Mouse (Mus musculus) kidney, adult 2 months (tissue): ENCODE measurements around the gene Nt5c2. TPM values are rescaled to one million over a fixed set of nuclear protein-coding genes. Genes with fewer than 3 reads are reported as not detected.

Experiments
- DNase-seq: peaks from one replicate; pipeline ENCODE4 v3.0.0; 2021
- H3K27ac ChIP-seq: fragments of 200-500 bp; 2 replicates; pipeline ENCODE4 v1.5.1; 2012; ENCODE audit warnings: low read depth, low read length, control low read depth, inconsistent platforms; ENCODE audit not compliant: insufficient read depth
- H3K27me3 ChIP-seq: fragments of 200-500 bp; replicated peaks from 2 replicates; pipeline ENCODE4 v1.6.1; 2012; ENCODE audit warnings: mild to moderate bottlenecking, moderate library complexity, low read length, inconsistent platforms; ENCODE audit not compliant: control insufficient read depth, insufficient read depth
- H3K36me3 ChIP-seq: fragments of 200-500 bp; 2 replicates; pipeline ENCODE4 v1.6.1; 2012; ENCODE audit warnings: mild to moderate bottlenecking, moderate library complexity, low read length, inconsistent platforms; ENCODE audit not compliant: control insufficient read depth, insufficient read depth
- H3K4me1 ChIP-seq: fragments of 200-500 bp; 2 replicates; pipeline ENCODE4 v1.6.1; 2011; ENCODE audit warnings: low read length; ENCODE audit not compliant: control insufficient read depth, insufficient read depth
- H3K4me3 ChIP-seq: fragments of 200-500 bp; 2 replicates; pipeline ENCODE4 v1.5.1; 2011; ENCODE audit warnings: mild to moderate bottlenecking, low read depth, low read length, control low read depth; ENCODE audit not compliant: insufficient read depth
- CTCF ChIP-seq: fragments of 200-500 bp; conservative IDR thresholded peaks from 2 replicates; pipeline ENCODE4 v1.5.1; 2011; ENCODE audit warnings: low read depth, mild to moderate bottlenecking, control low read depth, low read length, moderate library complexity, mixed read lengths; ENCODE audit not compliant: insufficient read depth, insufficient read length
- POLR2A ChIP-seq: fragments of 200-500 bp; IDR thresholded peaks from one replicate; pipeline ENCODE4 v1.6.1; 2011; ENCODE audit warnings: low read depth, low read length, control low read depth
- WGBS: fragments of 180-500 bp; shearing (Covaris S2); methylation state at CpG from one replicate; pipeline ENCODE4 v1.1.7; 2018; 5-methylcytosine and 5-hydroxymethylcytosine counted together
- polyA plus RNA-seq: library from polyadenylated mRNA; depleted of rRNA; stranded (reverse); fragments of >200 nt; gene quantifications from 2 replicates; pipeline ENCODE4 v1.2.3, GENCODE M21; 2012

Nt5c2 gene
- polyA plus RNA-seq, 1 experiment, result 36.3 TPM

DNA sequence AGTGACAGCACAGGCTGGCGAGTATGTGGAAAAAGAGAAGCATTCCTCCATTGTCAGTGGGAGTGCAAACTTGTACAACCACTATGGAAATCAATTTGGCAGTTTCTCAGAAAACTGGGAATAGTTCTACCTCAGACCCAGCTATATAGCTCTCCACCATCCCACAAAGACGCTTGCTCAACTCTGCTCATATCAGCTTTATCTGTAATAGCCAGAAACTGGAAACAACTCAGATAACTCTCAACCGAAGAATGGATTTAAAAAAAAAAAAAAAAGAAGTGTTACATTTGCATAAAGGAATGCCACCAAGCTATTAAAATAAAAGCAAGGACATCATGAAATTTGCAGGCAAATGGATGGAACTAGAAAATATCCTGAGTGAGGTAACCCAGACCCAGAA is 103.5 kb downstream of the Nt5c2 start:
- Histone ChIP-seq H3K4me3 (no peak overlapping the region), H3K36me3 (no peaks in the 10 kb centered on the region), H3K27ac (no peak overlapping the region), H3K27me3 (no peaks in the 10 kb centered on the region), H3K4me1 (peaks cover 30% of the 10 kb centered on the region)
- TF ChIP-seq POLR2A (no peak), CTCF (no peak)
- WGBS, result 78% methylated on average over 3 of the region's 3 CpGs
- no peak for DNase-seq

DNA sequence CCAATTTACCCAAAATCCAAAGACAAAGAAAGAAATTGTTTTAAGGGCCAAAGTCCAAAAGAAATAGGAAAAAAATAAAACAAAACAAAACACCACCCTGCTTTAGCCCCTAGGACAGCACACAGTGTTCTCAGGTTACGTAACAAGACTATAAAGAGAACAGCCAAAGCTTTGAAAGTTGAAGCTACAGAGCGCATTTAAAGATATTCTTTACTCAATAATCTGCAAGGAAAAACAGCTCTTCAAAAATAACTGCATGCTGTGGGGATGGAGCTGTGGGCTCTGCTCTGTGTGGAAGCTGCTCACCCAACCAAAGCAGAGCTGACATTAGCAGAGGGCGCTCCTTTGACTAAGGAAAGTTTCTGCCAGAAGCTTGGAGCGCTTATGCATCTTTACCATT is 106.0 kb downstream of the Nt5c2 start:
- no peaks in the 10 kb centered on the region for H3K36me3 ChIP-seq
- H3K4me3 ChIP-seq, result no peak overlapping the region
- H3K4me1 ChIP-seq, result peaks cover 27% of the 10 kb centered on the region
- no peaks in the 10 kb centered on the region for H3K27me3 ChIP-seq
- no peak for TF ChIP-seq POLR2A
- TF ChIP-seq CTCF, result no peak
- DNase-seq, result peak; percentile 60
- peak overlapping the region; percentile 88 for H3K27ac ChIP-seq
- 32% methylated on average over 4 of the region's 4 CpGs for WGBS

DNA sequence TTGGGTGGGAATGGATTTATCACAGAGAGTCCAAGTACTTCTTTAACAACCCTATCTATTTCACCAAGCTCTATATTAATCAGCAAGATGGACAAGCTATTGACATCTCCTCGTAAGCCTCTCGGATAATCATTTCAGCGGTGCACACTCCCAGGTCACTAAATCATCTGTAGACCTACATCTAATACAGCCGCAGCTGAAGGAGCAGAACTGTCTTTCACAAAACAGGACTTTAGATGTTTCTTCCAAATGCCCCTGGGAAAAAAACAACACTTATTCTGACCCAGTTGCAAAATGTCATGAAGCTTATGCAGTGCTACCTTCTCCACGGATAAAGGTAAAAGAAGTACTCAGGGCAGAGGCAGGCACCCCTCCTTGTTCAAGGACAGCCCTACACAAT is 106.7 kb downstream of the Nt5c2 start:
- TF ChIP-seq POLR2A (no peak), CTCF (no peak)
- H3K27me3 ChIP-seq, result no peaks in the 10 kb centered on the region
- DNase-seq, result no peak
- 77% methylated on average over 5 of the region's 5 CpGs for WGBS
- H3K27ac ChIP-seq, result peak overlapping the region; percentile 63; the same call in 1 of the 2 replicates
- H3K36me3 ChIP-seq, result no peaks in the 10 kb centered on the region
- no peak overlapping the region for H3K4me3 ChIP-seq
- H3K4me1 ChIP-seq, result peaks cover 23% of the 10 kb centered on the region

- 69% methylated on average over 4 of the region's 4 CpGs for WGBS
- DNase-seq, result peak; percentile 54
- Histone ChIP-seq H3K4me1 (peaks cover 18% of the 10 kb centered on the region), H3K36me3 (no peaks in the 10 kb centered on the region), H3K27me3 (no peaks in the 10 kb centered on the region), H3K27ac (peak overlapping the region; percentile 20; the same call in 1 of the 2 replicates), H3K4me3 (no peak overlapping the region)
- TF ChIP-seq CTCF, result no peak
- TF ChIP-seq POLR2A, result no peak
Observed at GRCm38 (mm10) chr19:46905971-46906370, 109.0 kb downstream of the Nt5c2 start.

DNA sequence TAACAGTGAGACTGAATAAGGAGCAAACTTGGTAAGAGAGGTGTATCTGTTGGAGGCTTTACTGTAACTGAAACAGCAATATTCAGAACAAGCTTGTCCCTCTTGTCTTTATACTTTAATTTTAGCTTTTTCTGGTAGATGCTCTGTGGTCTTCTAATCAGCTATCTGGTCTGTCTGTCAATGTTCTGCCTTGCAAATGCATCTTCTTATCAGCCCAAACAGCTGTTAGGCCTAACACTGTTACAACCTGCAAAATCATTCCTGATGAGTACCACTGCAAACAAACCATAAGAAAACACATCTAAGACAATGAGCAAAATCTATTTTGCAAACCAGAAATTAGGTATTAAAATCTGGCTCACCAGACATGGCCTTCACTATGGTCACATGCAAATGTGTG is 109.6 kb downstream of the Nt5c2 start:
- no peak overlapping the region for H3K4me3 ChIP-seq
- no peak for DNase-seq

GRCm38 (mm10) chr19:46904907-46905306 is 110.0 kb downstream of the Nt5c2 start:
- no peak for TF ChIP-seq POLR2A
- TF ChIP-seq CTCF, result no peak
- Histone ChIP-seq H3K27me3 (no peaks in the 10 kb centered on the region), H3K4me3 (no peak overlapping the region), H3K4me1 (peaks cover 17% of the 10 kb centered on the region), H3K36me3 (no peaks in the 10 kb centered on the region), H3K27ac (no peak overlapping the region)
- 100% methylated on average over 1 of the region's 1 CpGs for WGBS
- no peak for DNase-seq

More for the DNA sequence above, 109.6 kb downstream of the Nt5c2 start:
- H3K27ac ChIP-seq, result no peak overlapping the region
- no peaks in the 10 kb centered on the region for H3K36me3 ChIP-seq
- H3K4me1 ChIP-seq, result peaks cover 15% of the 10 kb centered on the region
- no peaks in the 10 kb centered on the region for H3K27me3 ChIP-seq
- TF ChIP-seq CTCF (no peak), POLR2A (no peak)

DNA sequence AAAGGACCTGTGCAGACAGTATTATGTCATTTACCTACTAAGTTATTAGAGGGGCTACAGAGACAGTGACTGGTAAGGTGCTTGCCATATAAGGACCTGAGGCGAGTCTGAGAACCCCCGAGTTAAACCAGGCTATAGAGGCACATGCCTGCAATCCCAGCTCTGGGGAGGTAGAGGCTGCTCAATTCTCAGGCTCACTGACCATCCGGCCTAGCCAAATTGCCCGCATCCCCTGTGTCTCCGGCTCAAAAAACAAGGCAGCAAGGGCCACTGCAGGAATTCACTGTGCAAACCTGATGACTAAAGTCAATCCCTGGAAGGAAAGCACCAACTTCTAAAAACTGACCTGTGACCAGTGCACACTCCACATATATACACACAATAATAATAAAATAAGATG is 111.6 kb downstream of the Nt5c2 start:
- H3K4me3 ChIP-seq, result no peak overlapping the region
- no peaks in the 10 kb centered on the region for H3K27me3 ChIP-seq
- peaks cover 8% of the 10 kb centered on the region for H3K4me1 ChIP-seq
- TF ChIP-seq POLR2A (no peak), CTCF (no peak)
- no peaks in the 10 kb centered on the region for H3K36me3 ChIP-seq
- 90% methylated on average over 5 of the region's 5 CpGs for WGBS
- no peak for DNase-seq
- no peak overlapping the region for H3K27ac ChIP-seq
